Mouse (Mus musculus) spleen, adult 2 months (tissue): ENCODE data around the gene Olfr524. TPM values are rescaled to one million over a fixed set of nuclear protein-coding genes. Genes with fewer than 3 reads are reported as not detected.
A peak's percentile ranks its signal among the peaks of the same experiment; 100 is the strongest.

ENCODE experiments used
- DNase-seq, 2 experiments: peaks; one replicate each; pipeline versions ENCODE4 v3.0.0 to v3.0.0-alpha.2; 2012 to 2021; ENCODE audit warnings: low spot score in 2 of 2, low read depth in 1 of 2
- H3K27ac ChIP-seq: fragments of 200-500 bp; 2 replicates; pipeline ENCODE4 v1.5.1; 2012; ENCODE audit warnings: low read length, inconsistent platforms; ENCODE audit not compliant: insufficient read depth
- H3K27me3 ChIP-seq: fragments of 200-500 bp; 2 replicates; pipeline ENCODE4 v1.6.1; 2012; ENCODE audit warnings: mild to moderate bottlenecking, moderate library complexity, low read length, inconsistent platforms; ENCODE audit not compliant: control insufficient read depth, insufficient read depth
- H3K36me3 ChIP-seq: fragments of 200-500 bp; 2 replicates; pipeline ENCODE4 v1.6.1; 2012; ENCODE audit warnings: mild to moderate bottlenecking, low read length, inconsistent platforms; ENCODE audit not compliant: control insufficient read depth, insufficient read depth
- H3K4me1 ChIP-seq: fragments of 200-500 bp; 2 replicates; pipeline ENCODE4 v1.6.1; 2011; ENCODE audit warnings: inconsistent platforms; ENCODE audit not compliant: control insufficient read depth, insufficient read depth, insufficient read length
- H3K4me3 ChIP-seq: fragments of 200-500 bp; 2 replicates; pipeline ENCODE4 v1.5.1; 2011; ENCODE audit warnings: mild to moderate bottlenecking, inconsistent platforms; ENCODE audit not compliant: insufficient read depth, insufficient read length; ENCODE audit errors: extremely low read depth
- CTCF ChIP-seq: fragments of 200-500 bp; IDR thresholded peaks from 2 replicates; pipeline ENCODE4 v1.5.1; 2011; ENCODE audit warnings: mild to moderate bottlenecking, inconsistent platforms; ENCODE audit not compliant: insufficient read depth, insufficient read length, insufficient replicate concordance; ENCODE audit errors: extremely low read depth
- POLR2A ChIP-seq: fragments of 200-500 bp; IDR thresholded peaks from 2 replicates; pipeline ENCODE4 v1.6.1; 2011; ENCODE audit warnings: low read depth, low read length, inconsistent platforms
- WGBS: fragments of 180-500 bp; shearing (Covaris S2); methylation state at CpG from one replicate; pipeline ENCODE4 v1.1.7; 2018; 5-methylcytosine and 5-hydroxymethylcytosine counted together
- polyA plus RNA-seq: library from polyadenylated mRNA; depleted of rRNA; stranded (reverse); fragments of >200 nt; gene quantifications from 2 replicates; pipeline ENCODE4 v1.2.3, GENCODE M21; 2012

Olfr524 gene
- polyA plus RNA-seq, 1 experiment, result 0.07 TPM

DNA sequence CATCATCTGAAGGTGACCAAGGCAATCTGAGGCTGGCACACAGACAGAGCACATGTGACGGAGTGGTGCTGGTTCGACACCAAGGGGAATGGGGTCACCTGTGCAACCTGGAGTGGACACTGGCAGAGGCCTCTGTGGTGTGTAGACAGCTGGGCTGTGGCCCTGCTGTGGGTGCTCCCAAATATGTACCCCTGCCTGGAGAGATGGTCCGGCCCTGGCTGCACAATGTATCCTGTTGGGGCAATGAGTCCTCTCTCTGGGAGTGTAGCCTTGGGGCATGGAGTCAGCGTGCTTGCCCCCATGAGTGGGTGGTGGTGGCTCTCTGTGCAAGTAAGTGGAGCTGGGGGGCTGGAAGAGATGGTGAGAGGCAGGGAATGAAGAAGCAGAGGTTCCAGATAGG lies 14.6 kb upstream of the Olfr524 start:
- H3K27me3 ChIP-seq, result no peaks in the 10 kb centered on the region
- 83% methylated on average over 4 of the region's 4 CpGs for WGBS
- no peaks in the 10 kb centered on the region for H3K36me3 ChIP-seq
- DNase-seq, result no peak
- no peak overlapping the region for H3K27ac ChIP-seq
- no peaks in the 10 kb centered on the region for H3K4me1 ChIP-seq
- no peak for TF ChIP-seq POLR2A
- H3K4me3 ChIP-seq, result no peak overlapping the region

DNA sequence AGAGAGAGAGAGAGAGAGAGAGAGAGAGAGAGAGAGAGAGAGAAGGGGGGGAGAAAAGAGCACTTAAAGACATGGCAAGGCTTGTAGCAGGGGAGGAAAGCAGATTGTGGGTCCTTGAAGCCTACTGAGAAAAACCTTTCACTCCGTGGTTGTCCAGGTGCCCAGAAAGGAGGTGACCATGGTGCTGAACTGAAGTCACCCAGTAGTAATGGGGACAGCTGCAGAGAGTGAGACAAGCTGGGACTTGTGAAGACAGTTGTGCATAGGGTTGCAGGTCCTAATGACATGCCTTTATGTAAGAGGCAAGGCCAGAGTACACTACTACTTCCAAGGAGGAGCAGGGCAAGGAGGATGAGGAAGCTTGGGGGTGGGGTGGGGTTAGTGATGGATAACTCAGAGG lies 13.5 kb upstream of the Olfr524 start:
- Histone ChIP-seq H3K27me3 (no peaks in the 10 kb centered on the region), H3K27ac (no peak overlapping the region), H3K4me3 (no peak overlapping the region), H3K4me1 (no peaks in the 10 kb centered on the region), H3K36me3 (no peaks in the 10 kb centered on the region)
- no peak for DNase-seq
- TF ChIP-seq POLR2A (no peak), CTCF (no peak)
- WGBS, result 13% methylated on average over 1 of the region's 1 CpGs

DNA sequence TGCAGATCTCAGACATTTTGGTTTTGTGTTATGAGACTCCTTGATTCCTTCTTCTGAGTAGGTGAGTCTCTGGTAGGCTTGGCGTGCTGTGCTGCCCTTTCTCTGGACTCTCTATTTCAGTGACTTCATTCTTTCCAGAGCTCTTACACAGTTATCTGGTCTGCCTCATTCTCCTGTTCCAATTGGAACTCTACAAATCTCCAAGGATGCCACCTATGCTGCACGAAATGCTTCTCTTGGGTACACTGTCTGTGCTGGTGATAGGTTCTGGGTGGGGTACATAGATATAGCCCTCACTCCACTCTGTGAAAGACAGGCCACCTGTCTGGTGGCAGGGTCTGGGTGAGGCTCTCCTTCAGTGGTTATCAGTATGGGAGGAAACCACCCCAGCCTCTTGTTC lies 12.2 kb upstream of the Olfr524 start, which contains the start of gene Cd163l1:
Gene Cd163l1 (plus strand): TSS at position 301 of the 400 bp plus-strand sequence.
- H3K36me3 ChIP-seq, result no peaks in the 10 kb centered on the region
- no peak within 1 kb of the TSS for H3K27ac ChIP-seq
- peaks cover 2% of the 10 kb centered on the region; the same call in 1 of the 2 replicates for H3K4me1 ChIP-seq
- WGBS, result 85% methylated on average over 2 of the region's 2 CpGs
- TF ChIP-seq CTCF (no peak), POLR2A (no peak)
- H3K4me3 ChIP-seq, result no peak within 1 kb of the TSS
- DNase-seq, result no peak
- no peaks in the 10 kb centered on the region for H3K27me3 ChIP-seq

DNA sequence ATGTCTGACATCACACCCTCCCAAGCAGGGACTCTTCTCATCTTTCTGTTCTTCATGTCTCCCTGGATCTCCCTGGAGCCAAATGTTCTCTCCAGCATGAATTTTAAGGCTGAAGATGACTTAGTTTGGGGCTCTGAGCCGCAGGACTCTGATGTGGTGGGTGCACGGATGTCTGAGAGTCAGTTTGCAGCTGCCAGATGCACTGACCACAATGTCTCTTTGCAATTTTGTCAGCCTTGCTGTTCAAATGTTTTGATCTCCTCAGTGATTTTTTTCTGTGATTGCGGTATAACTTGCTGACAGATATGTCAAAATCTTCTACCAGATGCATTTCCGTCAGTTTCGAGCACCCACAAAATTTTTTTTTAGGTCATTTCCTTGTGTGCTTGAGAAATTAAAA lies 8.1 kb upstream of the Olfr524 start:
- no peak for TF ChIP-seq CTCF
- no peak for TF ChIP-seq POLR2A
- peak in 1 of 2 experiments; percentile 45 for DNase-seq
- Histone ChIP-seq H3K27ac (peak overlapping the region; percentile 62), H3K27me3 (no peaks in the 10 kb centered on the region), H3K4me1 (peaks cover 2% of the 10 kb centered on the region; the same call in 1 of the 2 replicates), H3K36me3 (no peaks in the 10 kb centered on the region), H3K4me3 (no peak overlapping the region)
- WGBS, result 59% methylated on average over 5 of the region's 5 CpGs

DNA sequence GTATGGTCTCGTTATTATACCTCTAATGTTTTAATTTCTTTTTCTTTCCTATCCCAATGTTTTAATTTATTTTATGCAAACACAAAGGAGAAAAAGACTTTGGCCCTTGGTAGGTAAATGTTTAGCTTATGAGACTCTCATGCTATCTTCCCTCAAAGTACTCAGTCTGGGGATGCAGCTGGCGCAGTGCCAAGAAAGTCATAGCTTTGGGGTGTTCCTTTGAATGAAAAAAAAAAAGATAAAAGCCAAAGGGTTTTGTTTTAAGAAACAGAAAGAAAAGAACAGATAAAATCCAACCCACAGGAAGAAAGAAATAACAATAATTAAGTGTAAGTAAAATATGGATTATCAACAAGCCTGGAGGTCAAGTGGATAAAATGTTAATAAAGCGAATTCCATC lies 2.9 kb upstream of the Olfr524 start:
- Histone ChIP-seq H3K4me1 (peaks cover 9% of the 10 kb centered on the region), H3K36me3 (no peaks in the 10 kb centered on the region), H3K27me3 (no peaks in the 10 kb centered on the region), H3K27ac (no peak overlapping the region), H3K4me3 (no peak overlapping the region)
- DNase-seq, result no peak
- no peak for TF ChIP-seq CTCF
- TF ChIP-seq POLR2A, result no peak
- 68% methylated on average over 3 of the region's 3 CpGs for WGBS

DNA sequence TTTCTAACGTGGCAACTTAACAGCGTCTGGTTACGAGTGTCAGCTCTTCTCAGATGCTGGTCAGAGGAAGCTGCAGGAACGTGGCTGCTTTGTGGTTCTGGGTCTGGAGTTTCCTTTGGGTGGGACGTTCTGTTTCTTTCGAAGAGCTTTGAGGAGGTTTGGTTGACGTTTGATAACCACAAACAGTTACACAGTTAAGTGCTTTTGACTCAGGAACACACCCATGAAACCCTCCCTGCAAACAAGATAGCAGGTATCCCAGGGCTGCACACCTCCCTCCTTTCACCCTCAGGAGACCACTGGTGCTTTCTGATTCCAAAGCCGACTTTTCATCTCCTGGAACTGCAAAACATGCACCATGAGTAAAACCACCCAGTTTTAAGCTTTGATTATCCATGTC lies 2.4 kb upstream of the Olfr524 start:
- peaks cover 8% of the 10 kb centered on the region for H3K4me1 ChIP-seq
- peak in 1 of 2 experiments; percentile 49 for DNase-seq
- 0 out of 2 replicates have a peak overlapping the region, but pooled peaks have one; percentile 52 for H3K27ac ChIP-seq
- H3K36me3 ChIP-seq, result no peaks in the 10 kb centered on the region
- WGBS, result 14% methylated on average over 8 of the region's 8 CpGs
- TF ChIP-seq CTCF (no peak), POLR2A (no peak)
- no peak overlapping the region for H3K4me3 ChIP-seq
- H3K27me3 ChIP-seq, result no peaks in the 10 kb centered on the region

DNA sequence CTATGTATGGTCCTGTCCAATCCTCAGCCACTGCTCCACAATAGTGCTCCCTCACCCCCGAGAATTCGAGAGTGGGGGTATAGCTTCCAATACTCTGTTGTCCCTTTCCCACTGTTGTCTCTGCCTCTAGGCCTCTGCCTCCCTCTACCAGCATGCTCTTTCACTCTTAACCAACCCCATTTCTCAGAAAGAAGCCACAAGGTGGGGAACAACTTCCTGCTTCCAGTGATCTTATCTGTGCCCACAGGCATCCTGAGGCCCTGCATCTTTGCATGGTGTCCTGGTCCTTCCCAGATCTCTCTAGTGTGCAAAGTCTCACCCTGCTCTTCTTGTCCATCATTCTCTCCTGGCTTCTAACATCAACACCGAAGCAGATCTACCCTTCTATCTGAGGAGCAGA lies 1.1 kb upstream of the Olfr524 start:
- Histone ChIP-seq H3K27ac (no peak overlapping the region), H3K27me3 (no peaks in the 10 kb centered on the region), H3K36me3 (no peaks in the 10 kb centered on the region), H3K4me3 (no peak overlapping the region), H3K4me1 (peaks cover 8% of the 10 kb centered on the region)
- WGBS, result 53% methylated on average over 3 of the region's 3 CpGs
- DNase-seq, result no peak
- TF ChIP-seq POLR2A, result no peak
- TF ChIP-seq CTCF, result no peak
